Mouse (Mus musculus): ENCODE results near the gene Slc26a10. TPM values are rescaled to one million over a fixed set of nuclear protein-coding genes. Genes with fewer than 3 reads are reported as not detected.

The Slc26a10 gene
- polyA plus RNA-seq, 1 experiment from 2014 or later: 1.1 TPM

Other genes with a start within 250 kb of the Slc26a10 start
- 64.8 and 67.9 TPM in 2 replicates for gene Ctdsp2, start 201.9 kb downstream of the Slc26a10 start, polyA plus RNA-seq (2014; fragmentation: Nextera tagmentation; extraction: Ambion mirVana)
- 0.39 and 0.42 TPM in 2 replicates for gene Avil, start 179.9 kb downstream of the Slc26a10 start, polyA plus RNA-seq (2014; fragmentation: Nextera tagmentation; extraction: Ambion mirVana)
- gene Tsfm, start 149.8 kb downstream of the Slc26a10 start, polyA plus RNA-seq (2014; fragmentation: Nextera tagmentation; extraction: Ambion mirVana): 88.0 and 88.5 TPM in 2 replicates
- gene Mettl1, start 139.2 kb downstream of the Slc26a10 start, polyA plus RNA-seq (2014; fragmentation: Nextera tagmentation; extraction: Ambion mirVana): 42.7 and 44.8 TPM in 2 replicates
- 0.07 and 0.29 TPM in 2 replicates for gene Eef1akmt3, start 139.1 kb downstream of the Slc26a10 start, polyA plus RNA-seq (2014; fragmentation: Nextera tagmentation; extraction: Ambion mirVana)
- not detected in 2 replicates for gene Cyp27b1, start 132.4 kb downstream of the Slc26a10 start, polyA plus RNA-seq (2014; fragmentation: Nextera tagmentation; extraction: Ambion mirVana)
- gene March9, start 120.5 kb downstream of the Slc26a10 start, polyA plus RNA-seq (2014; fragmentation: Nextera tagmentation; extraction: Ambion mirVana): 1.5 and 1.8 TPM in 2 replicates
- gene Cdk4, start 117.1 kb downstream of the Slc26a10 start, polyA plus RNA-seq (2014; fragmentation: Nextera tagmentation; extraction: Ambion mirVana): 3,117 and 3,128 TPM in 2 replicates
- 83.4 and 98.5 TPM in 2 replicates for gene Tspan31, start 110.4 kb downstream of the Slc26a10 start, polyA plus RNA-seq (2014; fragmentation: Nextera tagmentation; extraction: Ambion mirVana)
- gene Agap2, start 105.4 kb downstream of the Slc26a10 start, polyA plus RNA-seq (2014; fragmentation: Nextera tagmentation; extraction: Ambion mirVana): 0.80 and 0.95 TPM in 2 replicates
- gene Os9, start 59.5 kb downstream of the Slc26a10 start, polyA plus RNA-seq (2014; fragmentation: Nextera tagmentation; extraction: Ambion mirVana): 29.5 and 29.9 TPM in 2 replicates
- 4.9 and 5.2 TPM in 2 replicates for gene B4galnt1, start 15.4 kb downstream of the Slc26a10 start, polyA plus RNA-seq (2014; fragmentation: Nextera tagmentation; extraction: Ambion mirVana)
- gene Arhgef25, start 9.4 kb upstream of the Slc26a10 start, polyA plus RNA-seq (2014; fragmentation: Nextera tagmentation; extraction: Ambion mirVana): 32.7 and 38.4 TPM in 2 replicates
- 93.8 and 108 TPM in 2 replicates for gene Dtx3, start 15.1 kb upstream of the Slc26a10 start, polyA plus RNA-seq (2014; fragmentation: Nextera tagmentation; extraction: Ambion mirVana)
- gene Pip4k2c, start 30.9 kb upstream of the Slc26a10 start, polyA plus RNA-seq (2014; fragmentation: Nextera tagmentation; extraction: Ambion mirVana): 14.7 and 17.8 TPM in 2 replicates
- gene Kif5a, start 82.7 kb upstream of the Slc26a10 start, polyA plus RNA-seq (2014; fragmentation: Nextera tagmentation; extraction: Ambion mirVana): 10.4 and 12.2 TPM in 2 replicates
- gene Dctn2, start 85.7 kb upstream of the Slc26a10 start, polyA plus RNA-seq (2014; fragmentation: Nextera tagmentation; extraction: Ambion mirVana): 162 and 180 TPM in 2 replicates
- 9.8 and 11.6 TPM in 2 replicates for gene Mbd6, start 108.4 kb upstream of the Slc26a10 start, polyA plus RNA-seq (2014; fragmentation: Nextera tagmentation; extraction: Ambion mirVana)
- 174 and 179 TPM in 2 replicates for gene Mars, start 131.1 kb upstream of the Slc26a10 start, polyA plus RNA-seq (2014; fragmentation: Nextera tagmentation; extraction: Ambion mirVana)
- 1.8 and 2.7 TPM in 2 replicates for gene Arhgap9, start 141.3 kb upstream of the Slc26a10 start, polyA plus RNA-seq (2014; fragmentation: Nextera tagmentation; extraction: Ambion mirVana)
- 7.1 and 9.6 TPM in 2 replicates for gene Gli1, start 161.3 kb upstream of the Slc26a10 start, polyA plus RNA-seq (2014; fragmentation: Nextera tagmentation; extraction: Ambion mirVana)
- gene Inhbe, start 173.8 kb upstream of the Slc26a10 start, polyA plus RNA-seq (2014; fragmentation: Nextera tagmentation; extraction: Ambion mirVana): not detected in 2 replicates
- gene Inhbc, start 189.8 kb upstream of the Slc26a10 start, polyA plus RNA-seq (2014; fragmentation: Nextera tagmentation; extraction: Ambion mirVana): not detected in 2 replicates
- gene R3hdm2, start 199.7 kb upstream of the Slc26a10 start, polyA plus RNA-seq (2014; fragmentation: Nextera tagmentation; extraction: Ambion mirVana): 30.9 and 36.1 TPM in 2 replicates

Data from embryonic facial prominence, embryonic 11.5 days (tissue).